Comparison of ENCODE assay signal across 14 mouse cellular contexts in genomic region chr7:80778376-80778775, GRCm38 (mm10). TPM values are rescaled to one million over a fixed set of nuclear protein-coding genes. Genes with fewer than 3 reads are reported as not detected.
DNase-seq lines count a peak whose midpoint lies in the region; ATAC-seq and TF ChIP-seq lines count a peak whose summit lies in the region.
"Had no signal": no experiment of that assay in that cellular context is flagged by ENCODE, and none has a peak within 500 bp of the region (broad histone marks: within the 10 kb centered on the region; RNA-seq: fewer than 3 reads in every experiment).

No protein-coding gene starts in this region.

- H3K9ac ChIP-seq in limb, embryonic 15.5 days: no peak overlapping the region
- H3K9ac ChIP-seq in MEL (ENCODE audit: control insufficient read depth, low read depth, low read length, poor library complexity, severe bottlenecking): no peak overlapping the region; the same call in 1 of the 2 replicates
- H3K9ac ChIP-seq in stomach, embryonic 14.5 days (replicated peaks; ENCODE audit: low read depth, low read length): no peak overlapping the region
- H3K9ac ChIP-seq: hindbrain, embryonic 12.5 days; limb, embryonic 12.5 days had no signal

- H3K4me3 ChIP-seq in limb, embryonic 15.5 days: no peak overlapping the region
- H3K4me3 ChIP-seq in limb, embryonic 10.5 days: no peak overlapping the region
- no peak overlapping the region for H3K4me3 ChIP-seq in MEL (ENCODE audit: control insufficient read depth in 1 of 2, insufficient read depth in 1 of 2, low read depth in 2 of 2, low read length in 2 of 2)
- H3K4me3 ChIP-seq in stomach, embryonic 14.5 days (ENCODE audit: low read depth, low read length): no peak overlapping the region
- H3K4me3 ChIP-seq: hindbrain, embryonic 12.5 days; limb, embryonic 12.5 days had no signal

- no peak for TF ChIP-seq CTCF in MEL (IDR thresholded peaks at IDR 0.05 in 2 of 3, conservative IDR thresholded peaks at IDR 0.05 in 1 of 3; ENCODE audit: control insufficient read depth in 1 of 3, insufficient read depth in 1 of 3, low read depth in 2 of 3, low read length in 3 of 3, poor library complexity in 1 of 3, severe bottlenecking in 1 of 3)

- TF ChIP-seq RAD21 in MEL (IDR thresholded peaks at IDR 0.05; ENCODE audit: low read depth, low read length): no peak

- no peaks in the 10 kb centered on the region for H3K27me3 ChIP-seq in limb, embryonic 15.5 days
- H3K27me3 ChIP-seq in limb, embryonic 10.5 days (ENCODE audit: low read depth, poor library complexity, severe bottlenecking): no peaks in the 10 kb centered on the region
- no peaks in the 10 kb centered on the region for H3K27me3 ChIP-seq in MEL (ENCODE audit: control insufficient read depth in 1 of 2, insufficient read depth in 2 of 2, low read length in 2 of 2)
- H3K27me3 ChIP-seq in stomach, embryonic 14.5 days (ENCODE audit: control insufficient read depth, insufficient read depth, low read length): no peaks in the 10 kb centered on the region
- H3K27me3 ChIP-seq: hindbrain, embryonic 12.5 days; limb, embryonic 12.5 days had no signal

- WGBS in limb, embryonic 15.5 days: 88% methylated on average over 6 of the region's 6 CpGs
- WGBS in limb, embryonic 10.5 days: 95% methylated on average over 6 of the region's 6 CpGs
- 90% methylated on average over 6 of the region's 6 CpGs for WGBS in stomach, embryonic 14.5 days

- no peak for ATAC-seq in limb, embryonic 15.5 days (ENCODE audit: insufficient number of reproducible peaks, low FRiP score, low TSS enrichment, low read depth)
- ATAC-seq in stomach, embryonic 14.5 days (ENCODE audit: insufficient number of reproducible peaks, insufficient read depth, low FRiP score, low read depth): no peak

- peaks cover 11% of the 10 kb centered on the region for H3K79me2 ChIP-seq in MEL (ENCODE audit: control insufficient read depth, insufficient read depth, low read length, poor library complexity)

- TF ChIP-seq POLR2A in MEL (IDR thresholded peaks at IDR 0.05; ENCODE audit: control insufficient read depth in 1 of 2, insufficient read depth in 1 of 2, low read depth in 1 of 2, low read length in 2 of 2, poor library complexity in 1 of 2): no peak

- H3K4me2 ChIP-seq in limb, embryonic 15.5 days: no peak overlapping the region
- H3K4me2 ChIP-seq in stomach, embryonic 14.5 days (replicated peaks; ENCODE audit: low read depth, low read length): no peak overlapping the region
- H3K4me2 ChIP-seq: hindbrain, embryonic 12.5 days; limb, embryonic 12.5 days had no signal

- H3K36me3 ChIP-seq in limb, embryonic 15.5 days: no peaks in the 10 kb centered on the region
- no peaks in the 10 kb centered on the region for H3K36me3 ChIP-seq in limb, embryonic 10.5 days
- peaks cover 0 to 25% of the 10 kb centered on the region in 2 experiments; a peak in 2 of 4 replicates for H3K36me3 ChIP-seq in MEL (ENCODE audit: control insufficient read depth in 1 of 2, insufficient read depth in 2 of 2, low read length in 2 of 2)
- H3K36me3 ChIP-seq in stomach, embryonic 14.5 days (ENCODE audit: control insufficient read depth, insufficient read depth, low read length): no peaks in the 10 kb centered on the region
- H3K36me3 ChIP-seq: hindbrain, embryonic 12.5 days; limb, embryonic 12.5 days had no signal

- H3K27ac ChIP-seq in limb, embryonic 15.5 days: 0 out of 2 replicates have a peak overlapping the region, but pooled peaks have one; percentile 67
- H3K27ac ChIP-seq in limb, embryonic 10.5 days: no peak overlapping the region
- peak overlapping the region; percentile 93 for H3K27ac ChIP-seq in MEL (ENCODE audit: control insufficient read depth, low read depth, low read length)
- H3K27ac ChIP-seq in stomach, embryonic 14.5 days (ENCODE audit: low read length): peak overlapping the region; percentile 93; the same call in 1 of the 2 replicates
- H3K27ac ChIP-seq: hindbrain, embryonic 12.5 days had no signal

- TF ChIP-seq EP300 in MEL (IDR thresholded peaks at IDR 0.05; ENCODE audit: low read depth in 1 of 2, low read length in 2 of 2): no peak

- no peaks in the 10 kb centered on the region for H3K9me3 ChIP-seq in limb, embryonic 15.5 days
- H3K9me3 ChIP-seq in limb, embryonic 10.5 days (replicated peaks): no peaks in the 10 kb centered on the region
- H3K9me3 ChIP-seq in MEL (replicated peaks; ENCODE audit: insufficient read depth, low read length): no peaks in the 10 kb centered on the region
- H3K9me3 ChIP-seq in stomach, embryonic 14.5 days (ENCODE audit: control insufficient read depth, low read depth, low read length): no peaks in the 10 kb centered on the region
- H3K9me3 ChIP-seq: hindbrain, embryonic 12.5 days; limb, embryonic 12.5 days had no signal

- no peak for DNase-seq in limb, embryonic 10.5 days (ENCODE audit: low spot score)
- peak; percentile 18 for DNase-seq in MEL (ENCODE audit: low read depth, low spot score)
- peak; percentile 52 for DNase-seq in induced T-regulatory cell, adult 2 months (ENCODE audit: low read depth)
- no peak for DNase-seq in cerebellum, adult 18-20 months
- DNase-seq in embryo, embryonic 9.5 days (ENCODE audit: extremely low spot score): no peak
- DNase-seq: adrenal gland, postnatal 14 days; kidney, adult 8-10 months; layer of hippocampus, postnatal 36 days; lung, adult 18-20 months; thymus, postnatal 14 days had no signal

- peaks cover 30% of the 10 kb centered on the region for H3K4me1 ChIP-seq in limb, embryonic 15.5 days
- peaks cover 20% of the 10 kb centered on the region for H3K4me1 ChIP-seq in limb, embryonic 10.5 days
- H3K4me1 ChIP-seq in MEL (ENCODE audit: control insufficient read depth in 1 of 2, insufficient read depth in 2 of 2, low read length in 2 of 2): peaks cover 5 to 35% of the 10 kb centered on the region in 2 experiments
- peaks cover 17% of the 10 kb centered on the region; the same call in 1 of the 2 replicates for H3K4me1 ChIP-seq in stomach, embryonic 14.5 days (ENCODE audit: control insufficient read depth, insufficient read depth, low read length)
- H3K4me1 ChIP-seq: hindbrain, embryonic 12.5 days had no signal

TF ChIP-seq in MEL, 35 proteins besides CTCF, POLR2A, EP300 and RAD21:
- TF ChIP-seq MAFK (IDR thresholded peaks at IDR 0.05; ENCODE audit: borderline replicate concordance, low read depth, low read length) (no peak), POLR2AphosphoS5 (IDR thresholded peaks at IDR 0.05; ENCODE audit: borderline replicate concordance, low read depth, low read length) (no peak), ZMIZ1 (IDR thresholded peaks at IDR 0.05; ENCODE audit: low read depth, low read length) (no peak), NRF1 (IDR thresholded peaks at IDR 0.05; ENCODE audit: insufficient read depth, low read depth, low read length, poor library complexity, severe bottlenecking) (no peak), NELFE (IDR thresholded peaks at IDR 0.05; ENCODE audit: low read depth, low read length) (no peak), BHLHE40 (IDR thresholded peaks at IDR 0.05; ENCODE audit: borderline replicate concordance, low read depth, low read length) (no peak), TBP (IDR thresholded peaks at IDR 0.05; ENCODE audit: low read depth, low read length) (no peak), ZC3H11A (IDR thresholded peaks at IDR 0.05; ENCODE audit: low read depth, low read length) (no peak), RCOR1 (IDR thresholded peaks at IDR 0.05; ENCODE audit: low read depth, low read length) (no peak), SIN3A (IDR thresholded peaks at IDR 0.05; ENCODE audit: low read length) (no peak), MYC (IDR thresholded peaks at IDR 0.05; ENCODE audit: low read depth, low read length) (no peak), MEF2A (IDR thresholded peaks at IDR 0.05; ENCODE audit: extremely low read depth, insufficient replicate concordance, low read depth, low read length, poor library complexity, severe bottlenecking) (no peak), CHD1 (IDR thresholded peaks at IDR 0.05; ENCODE audit: low read depth, low read length) (no peak), ZNF384 (IDR thresholded peaks at IDR 0.05; ENCODE audit: low read depth, low read length) (no peak), TAL1 (IDR thresholded peaks at IDR 0.05; ENCODE audit: low read length) (no peak), POLR2AphosphoS2 (IDR thresholded peaks at IDR 0.05; ENCODE audit: low read length) (no peak)

RNA-seq across cellular contexts. Expression of gene Iqgap1, which starts 47.4 kb away (rescaled TPM):
- polyA plus RNA-seq in limb, embryonic 15.5 days (2015; fragmentation: Nextera tagmentation; extraction: Ambion mirVana): 98.9 and 103 TPM in 2 replicates
- polyA plus RNA-seq in limb, embryonic 10.5 days (2016; fragmentation: Nextera tagmentation; extraction: Ambion mirVana): 21.8 and 25.4 TPM in 2 replicates
- 20.6 and 29.4 TPM in 2 replicates for total RNA-seq in MEL (2012; rRNA removed)
- 10 to 100 TPM; 58.8 to 87.9 TPM for polyA plus RNA-seq in MEL (2012; ENCODE audit: insufficient read depth in 1 of 2, insufficient read length in 2 of 2, low read depth in 1 of 2, low replicate concordance in 2 of 2, missing spikeins in 1 of 2)
- polyA plus RNA-seq in stomach, embryonic 14.5 days (2014; fragmentation: Nextera tagmentation; extraction: Ambion mirVana): 94.3 and 99.9 TPM in 2 replicates

Comparison
In these comparisons a context has a peak if more than half of its experiments do, and no peak if none do; other contexts are left out.
1. DNase-seq: peak in MEL (single experiment) and induced T-regulatory cell, adult 2 months (single experiment); none in limb, embryonic 10.5 days (single experiment), cerebellum, adult 18-20 months (0 of 2) and embryo, embryonic 9.5 days (single experiment).